Mouse (Mus musculus): ENCODE data around the gene Rarb. TPM values are rescaled to one million over a fixed set of nuclear protein-coding genes. Genes with fewer than 3 reads are reported as not detected.

Rarb gene
- polyA plus RNA-seq, 1 experiment from 2014 or later: 7.6 TPM

- Histone ChIP-seq H3K9me3 (replicated peaks) (no peaks in the 10 kb centered on the region), H3K9ac (no peak overlapping the region)
- no peak for ATAC-seq
These were observed 213.5 kb downstream of the Rarb start for GRCm38 (mm10) chr14:16605480-16605879.

GRCm38 (mm10) chr14:16604469-16605064 lies 214.4 kb downstream of the Rarb start:
- H3K9me3 ChIP-seq (replicated peaks): no peaks in the 10 kb centered on the region
- no peaks in the 10 kb centered on the region for H3K36me3 ChIP-seq
- ATAC-seq: no peak
- H3K4me3 ChIP-seq: no peak overlapping the region
- 33% methylated on average over 8 of the region's 8 CpGs for WGBS (ENCODE audit: insufficient replicate concordance)
- no peaks in the 10 kb centered on the region for H3K27me3 ChIP-seq (replicated peaks)
- no peak overlapping the region for H3K27ac ChIP-seq
- H3K4me2 ChIP-seq: no peak overlapping the region
- no peak overlapping the region for H3K9ac ChIP-seq
- H3K4me1 ChIP-seq: peaks cover 8% of the 10 kb centered on the region

More at GRCm38 (mm10) chr14:16605480-16605879, 213.5 kb downstream of the Rarb start:
- H3K4me2 ChIP-seq: no peak overlapping the region
- no peak overlapping the region for H3K4me3 ChIP-seq
- H3K4me1 ChIP-seq: peaks cover 8% of the 10 kb centered on the region
- H3K27ac ChIP-seq: no peak overlapping the region
- no peaks in the 10 kb centered on the region for H3K27me3 ChIP-seq (replicated peaks)
- no peaks in the 10 kb centered on the region for H3K36me3 ChIP-seq

- H3K27ac ChIP-seq: no peak overlapping the region
- no peak overlapping the region for H3K4me2 ChIP-seq
- H3K9ac ChIP-seq: no peak overlapping the region
- H3K36me3 ChIP-seq: no peaks in the 10 kb centered on the region
- 17% methylated on average over 5 of the region's 5 CpGs for WGBS (ENCODE audit: insufficient replicate concordance)
- H3K9me3 ChIP-seq (replicated peaks): no peaks in the 10 kb centered on the region
- no peaks in the 10 kb centered on the region for H3K27me3 ChIP-seq (replicated peaks)
- H3K4me3 ChIP-seq: no peak overlapping the region
- peaks cover 15% of the 10 kb centered on the region for H3K4me1 ChIP-seq
- no peak for ATAC-seq
These were observed 215.8 kb downstream of the Rarb start for GRCm38 (mm10) chr14:16603040-16603590.

- ATAC-seq: no peak
- H3K27me3 ChIP-seq (replicated peaks): no peaks in the 10 kb centered on the region
- no peaks in the 10 kb centered on the region for H3K9me3 ChIP-seq (replicated peaks)
- 64% methylated on average over 7 of the region's 7 CpGs for WGBS (ENCODE audit: insufficient replicate concordance)
- no peaks in the 10 kb centered on the region for H3K36me3 ChIP-seq
- no peak overlapping the region for H3K27ac ChIP-seq
- H3K4me3 ChIP-seq: no peak overlapping the region
- H3K9ac ChIP-seq: no peak overlapping the region
- peaks cover 8% of the 10 kb centered on the region; the same call in 1 of the 2 replicates for H3K4me1 ChIP-seq
- no peak overlapping the region for H3K4me2 ChIP-seq
These were observed 219.7 kb downstream of the Rarb start for GRCm38 (mm10) chr14:16599224-16599623.

GRCm38 (mm10) chr14:16598074-16598501 lies 220.9 kb downstream of the Rarb start:
- H3K27ac ChIP-seq: no peak overlapping the region
- WGBS (ENCODE audit: insufficient replicate concordance): 13% methylated on average over 4 of the region's 4 CpGs
- no peaks in the 10 kb centered on the region for H3K36me3 ChIP-seq
- no peak overlapping the region for H3K9ac ChIP-seq
- H3K4me3 ChIP-seq: no peak overlapping the region
- no peaks in the 10 kb centered on the region for H3K9me3 ChIP-seq (replicated peaks)
- no peak for ATAC-seq
- H3K4me2 ChIP-seq: no peak overlapping the region
- H3K4me1 ChIP-seq: peaks cover 8% of the 10 kb centered on the region; the same call in 1 of the 2 replicates
- H3K27me3 ChIP-seq (replicated peaks): no peaks in the 10 kb centered on the region

GRCm38 (mm10) chr14:16589139-16589538 lies 229.8 kb downstream of the Rarb start:
- Histone ChIP-seq H3K4me1 (no peaks in the 10 kb centered on the region), H3K27me3 (replicated peaks) (no peaks in the 10 kb centered on the region), H3K36me3 (no peaks in the 10 kb centered on the region), H3K27ac (no peak overlapping the region), H3K4me2 (no peak overlapping the region), H3K9me3 (replicated peaks) (no peaks in the 10 kb centered on the region), H3K4me3 (no peak overlapping the region), H3K9ac (no peak overlapping the region)
- WGBS (ENCODE audit: insufficient replicate concordance): 63% methylated on average over 4 of the region's 4 CpGs
- no peak for ATAC-seq

- Histone ChIP-seq H3K36me3 (no peaks in the 10 kb centered on the region), H3K9me3 (replicated peaks) (no peaks in the 10 kb centered on the region), H3K27ac (no peak overlapping the region), H3K27me3 (replicated peaks) (peaks cover 46% of the 10 kb centered on the region), H3K4me3 (no peak overlapping the region), H3K9ac (no peak overlapping the region), H3K4me2 (no peak overlapping the region), H3K4me1 (no peaks in the 10 kb centered on the region)
- ATAC-seq: no peak
These were observed 240.9 kb downstream of the Rarb start for GRCm38 (mm10) chr14:16578100-16578499.

- H3K36me3 ChIP-seq: no peaks in the 10 kb centered on the region
- no peaks in the 10 kb centered on the region for H3K4me1 ChIP-seq
- 20% methylated on average over 1 of the region's 1 CpGs for WGBS (ENCODE audit: insufficient replicate concordance)
- no peak overlapping the region for H3K9ac ChIP-seq
- H3K27ac ChIP-seq: no peak overlapping the region
- H3K4me2 ChIP-seq: no peak overlapping the region
- no peak overlapping the region for H3K4me3 ChIP-seq
- H3K27me3 ChIP-seq (replicated peaks): peaks cover 51% of the 10 kb centered on the region
- no peaks in the 10 kb centered on the region for H3K9me3 ChIP-seq (replicated peaks)
- no peak for ATAC-seq
These were observed 241.9 kb downstream of the Rarb start for GRCm38 (mm10) chr14:16577049-16577448.

GRCm38 (mm10) chr14:16574925-16575721 lies 243.8 kb downstream of the Rarb start:
- Histone ChIP-seq H3K27me3 (replicated peaks) (peaks cover 51% of the 10 kb centered on the region), H3K9ac (peak overlapping the region; percentile 40), H3K4me1 (no peaks in the 10 kb centered on the region), H3K9me3 (replicated peaks) (no peaks in the 10 kb centered on the region), H3K36me3 (no peaks in the 10 kb centered on the region), H3K27ac (peak overlapping the region; percentile 67; the same call in 1 of the 2 replicates), H3K4me3 (peak overlapping the region; percentile 52), H3K4me2 (peak overlapping the region; percentile 57)
- peak; percentile 67 for ATAC-seq
- WGBS (ENCODE audit: insufficient replicate concordance): 1% methylated on average over 52 of the region's 52 CpGs

GRCm38 (mm10) chr14:16573475-16574171 lies 245.3 kb downstream of the Rarb start:
- peak overlapping the region; percentile 48; the same call in 1 of the 2 replicates for H3K27ac ChIP-seq
- no peak overlapping the region for H3K9ac ChIP-seq
- no peaks in the 10 kb centered on the region for H3K9me3 ChIP-seq (replicated peaks)
- H3K36me3 ChIP-seq: no peaks in the 10 kb centered on the region
- H3K4me2 ChIP-seq: peak overlapping the region; percentile 57
- peaks cover 51% of the 10 kb centered on the region for H3K27me3 ChIP-seq (replicated peaks)
- H3K4me1 ChIP-seq: peaks cover 6% of the 10 kb centered on the region; the same call in 1 of the 2 replicates
- WGBS (ENCODE audit: insufficient replicate concordance): 49% methylated on average over 6 of the region's 6 CpGs
- H3K4me3 ChIP-seq: peak overlapping the region; percentile 52
- no peak for ATAC-seq

GRCm38 (mm10) chr14:16572755-16573340 lies 246.1 kb downstream of the Rarb start:
- Histone ChIP-seq H3K4me1 (peaks cover 6% of the 10 kb centered on the region; the same call in 1 of the 2 replicates), H3K36me3 (no peaks in the 10 kb centered on the region)
- ATAC-seq: no peak

More at GRCm38 (mm10) chr14:16572755-16573340, 246.1 kb downstream of the Rarb start:
- WGBS (ENCODE audit: insufficient replicate concordance): 30% methylated on average over 8 of the region's 8 CpGs
- peak overlapping the region; percentile 57 for H3K4me2 ChIP-seq
- peak overlapping the region; percentile 37; the same call in 1 of the 2 replicates for H3K27ac ChIP-seq
- H3K9me3 ChIP-seq (replicated peaks): no peaks in the 10 kb centered on the region
- H3K9ac ChIP-seq: no peak overlapping the region
- H3K4me3 ChIP-seq: peak overlapping the region; percentile 52
- H3K27me3 ChIP-seq (replicated peaks): peaks cover 51% of the 10 kb centered on the region

Measured in liver, embryonic 12.5 days (tissue).